Mouse (Mus musculus): ENCODE data around the gene Cltrn. TPM values are rescaled to one million over a fixed set of nuclear protein-coding genes. Genes with fewer than 3 reads are reported as not detected.

Cltrn gene
- total RNA-seq, 2 experiments from 2014 or later, result 0.90 to 26.4 TPM

GRCm38 (mm10) chrX:164135304-164135818, 46.7 kb downstream of the Cltrn start:
- no peak for DNase-seq (ENCODE audit: low spot score in 2 of 2)

GRCm38 (mm10) chrX:164139032-164139431, 50.4 kb downstream of the Cltrn start, which contains the start of gene Ace2:
Gene Ace2, plus strand, starts transcription at chrX:164139332.
- DNase-seq (ENCODE audit: low spot score in 2 of 2), result no peak

GRCm38 (mm10) chrX:164145463-164146250, 57.0 kb downstream of the Cltrn start:
- DNase-seq (ENCODE audit: low spot score in 2 of 2), result no peak

- no peak for DNase-seq (ENCODE audit: low spot score in 2 of 2)
Observed at GRCm38 (mm10) chrX:164152703-164153102, 64.1 kb downstream of the Cltrn start.

GRCm38 (mm10) chrX:164153606-164154005, 65.0 kb downstream of the Cltrn start:
- DNase-seq (ENCODE audit: low spot score in 2 of 2), result no peak

- DNase-seq (ENCODE audit: low spot score in 2 of 2), result no peak
Observed at GRCm38 (mm10) chrX:164154594-164154993, 66.0 kb downstream of the Cltrn start.

GRCm38 (mm10) chrX:164164681-164165080, 76.1 kb downstream of the Cltrn start:
- DNase-seq (ENCODE audit: low spot score in 2 of 2), result no peak

Other genes starting within 250 kb of the Cltrn start
- 10 to 100 TPM; 21.6 to 23.5 TPM for gene Ap1s2, start 179.8 kb upstream of the Cltrn start, total RNA-seq (2021)
- 10 to 100 TPM; 33.0 to 34.3 TPM for gene Zrsr2, start 130.2 kb upstream of the Cltrn start, total RNA-seq (2021)
- 1 to 10 TPM; 1.5 to 4.2 TPM for gene Car5b, start 60.8 kb upstream of the Cltrn start, total RNA-seq (2021)
- gene Siah1b, start 12.3 kb upstream of the Cltrn start, total RNA-seq (2021), result 10 to 100 TPM in 1 of 2 experiments, 1 to 10 TPM in 1; 9.9 to 12.2 TPM
- gene Ace2, start 50.5 kb downstream of the Cltrn start, total RNA-seq (2021), result 10 to 100 TPM; 68.6 to 73.6 TPM
- 1 to 10 TPM; 1.0 to 1.7 TPM for gene Bmx, start 169.4 kb downstream of the Cltrn start, total RNA-seq (2021)
- gene Pir, start 180.5 kb downstream of the Cltrn start, total RNA-seq (2021), result 1 to 10 TPM; 5.9 to 6.3 TPM